Comparison of ENCODE assay signal across 9 mouse cellular contexts in the genomic region with DNA sequence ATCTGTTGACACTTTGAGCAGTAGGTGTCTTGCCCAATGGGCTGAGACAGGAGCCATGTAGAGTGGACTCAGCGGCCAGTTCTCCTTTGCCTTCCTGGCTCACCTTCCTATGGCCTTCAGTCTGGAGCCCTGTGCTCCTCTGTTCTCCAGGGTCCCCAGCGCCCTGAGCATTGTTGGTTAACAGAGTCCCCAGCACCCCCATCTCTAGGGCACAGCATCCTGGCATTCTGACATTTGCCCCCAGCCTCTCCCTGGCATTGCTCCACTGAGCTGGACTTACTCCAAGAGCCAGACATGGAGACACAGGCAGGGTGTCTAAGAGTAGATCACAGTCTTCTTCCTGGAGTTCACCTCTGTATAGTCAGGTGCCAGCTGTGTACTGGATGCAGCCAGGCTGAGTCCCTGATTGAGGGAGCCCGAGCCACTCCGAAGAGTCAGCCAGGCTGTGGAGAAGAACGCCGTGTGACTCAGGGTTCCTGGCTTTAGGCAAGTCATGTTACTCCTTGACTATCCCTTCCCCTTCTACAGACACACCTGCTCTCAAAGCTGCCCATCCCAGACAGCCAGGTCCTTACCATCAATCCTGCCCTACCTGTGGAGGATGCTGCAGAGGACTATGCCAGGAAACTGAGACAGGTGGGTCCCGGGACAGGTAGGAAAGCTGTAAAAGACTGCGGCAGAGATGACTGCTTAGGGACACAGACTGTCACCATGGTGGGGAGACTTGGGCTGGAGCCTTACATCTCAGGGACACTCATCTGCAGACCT. TPM values are rescaled to one million over a fixed set of nuclear protein-coding genes. Genes with fewer than 3 reads are reported as not detected.
DNase-seq lines count a peak whose midpoint lies in the region; ATAC-seq lines count a peak whose summit lies in the region.
"Had no signal": no experiment of that assay in that cellular context is flagged by ENCODE, and none has a peak within 500 bp of the region (broad histone marks: within the 10 kb centered on the region; RNA-seq: fewer than 3 reads in every experiment).

No protein-coding gene starts in this region.

- ATAC-seq in forebrain, embryonic 11.5 days (replicated peaks; ENCODE audit: low FRiP score) = no peak
- no peak for ATAC-seq in forebrain, embryonic 15.5 days (replicated peaks)
- ATAC-seq in midbrain, embryonic 16.5 days = no peak
- ATAC-seq in neural tube, embryonic 13.5 days (ENCODE audit: low read depth) = no peak

- no peak overlapping the region; the same call in 1 of the 2 replicates for H3K4me3 ChIP-seq in forebrain, embryonic 11.5 days (ENCODE audit: low read depth, low read length)
- H3K4me3 ChIP-seq in forebrain, embryonic 15.5 days = no peak overlapping the region
- H3K4me3 ChIP-seq in midbrain, embryonic 10.5 days = peak overlapping the region; percentile 83; the same call in 1 of the 2 replicates
- H3K4me3 ChIP-seq in midbrain, embryonic 16.5 days (ENCODE audit: low read depth, low read length) = no peak overlapping the region
- H3K4me3 ChIP-seq in neural tube, embryonic 13.5 days = no peak overlapping the region

- peak; percentile 48 for DNase-seq in forebrain, embryonic 11.5 days (ENCODE audit: low spot score)
- no peak for DNase-seq in midbrain, embryonic 10.5 days (ENCODE audit: low spot score)
- peak; percentile 30 to 40 for DNase-seq in kidney, postnatal 36 days
- DNase-seq in left cerebral cortex, postnatal 36 days (ENCODE audit: low spot score in 2 of 2) = no peak
- no peak for DNase-seq in layer of hippocampus, postnatal 14 days (ENCODE audit: low spot score in 2 of 2)
- DNase-seq: lung, postnatal 14 days had no signal

- no peak overlapping the region; the same call in 1 of the 2 replicates for H3K4me2 ChIP-seq in forebrain, embryonic 11.5 days (ENCODE audit: low read depth, low read length, severe bottlenecking)
- H3K4me2 ChIP-seq in forebrain, embryonic 15.5 days (replicated peaks) = no peak overlapping the region
- no peak overlapping the region for H3K4me2 ChIP-seq in midbrain, embryonic 16.5 days (ENCODE audit: low read length)
- peak overlapping the region; percentile 92 for H3K4me2 ChIP-seq in neural tube, embryonic 13.5 days

- H3K27ac ChIP-seq in forebrain, embryonic 11.5 days (ENCODE audit: low read depth, low read length) = no peak overlapping the region
- H3K27ac ChIP-seq in forebrain, embryonic 15.5 days (replicated peaks) = no peak overlapping the region
- no peak overlapping the region for H3K27ac ChIP-seq in midbrain, embryonic 10.5 days (replicated peaks)
- no peak overlapping the region for H3K27ac ChIP-seq in midbrain, embryonic 16.5 days (ENCODE audit: low read length)
- H3K27ac ChIP-seq in neural tube, embryonic 13.5 days (replicated peaks) = no peak overlapping the region

- peaks cover 9% of the 10 kb centered on the region for H3K4me1 ChIP-seq in forebrain, embryonic 11.5 days (replicated peaks; ENCODE audit: control insufficient read depth, insufficient read depth, low read length)
- peaks cover 29% of the 10 kb centered on the region for H3K4me1 ChIP-seq in forebrain, embryonic 15.5 days
- peaks cover 45% of the 10 kb centered on the region for H3K4me1 ChIP-seq in midbrain, embryonic 10.5 days
- H3K4me1 ChIP-seq in midbrain, embryonic 16.5 days (ENCODE audit: control insufficient read depth, insufficient read depth, low read length) = peaks cover 21% of the 10 kb centered on the region
- peaks cover 41% of the 10 kb centered on the region for H3K4me1 ChIP-seq in neural tube, embryonic 13.5 days (replicated peaks)

- intact Hi-C loops in left cerebral cortex, postnatal 36 days (cut with DNase I) = loop anchor here (2.0 kb wide), 1 partner anchor 25 kb away; a partner anchor contains a TSS

- no peaks in the 10 kb centered on the region; the same call in 1 of the 2 replicates for H3K27me3 ChIP-seq in forebrain, embryonic 11.5 days (ENCODE audit: control insufficient read depth, insufficient read depth, low read length)
- H3K27me3 ChIP-seq in forebrain, embryonic 15.5 days = no peaks in the 10 kb centered on the region
- H3K27me3 ChIP-seq in midbrain, embryonic 10.5 days (ENCODE audit: low read depth, poor library complexity, severe bottlenecking) = peaks cover 12% of the 10 kb centered on the region
- H3K27me3 ChIP-seq in midbrain, embryonic 16.5 days (ENCODE audit: control insufficient read depth, insufficient read depth, low read depth, low read length) = no peaks in the 10 kb centered on the region
- H3K27me3 ChIP-seq in neural tube, embryonic 13.5 days = no peaks in the 10 kb centered on the region

- peak overlapping the region; percentile 96; the same call in 1 of the 2 replicates for H3K9ac ChIP-seq in forebrain, embryonic 11.5 days (ENCODE audit: low read length)
- no peak overlapping the region for H3K9ac ChIP-seq in forebrain, embryonic 15.5 days (replicated peaks)
- no peak overlapping the region for H3K9ac ChIP-seq in midbrain, embryonic 16.5 days (ENCODE audit: low read depth, low read length)
- peak overlapping the region; percentile 27; the same call in 1 of the 2 replicates for H3K9ac ChIP-seq in neural tube, embryonic 13.5 days

- H3K9me3 ChIP-seq in forebrain, embryonic 11.5 days (ENCODE audit: control insufficient read depth, low read length) = no peaks in the 10 kb centered on the region
- no peaks in the 10 kb centered on the region for H3K9me3 ChIP-seq in forebrain, embryonic 15.5 days
- H3K9me3 ChIP-seq in midbrain, embryonic 10.5 days (replicated peaks) = no peaks in the 10 kb centered on the region
- H3K9me3 ChIP-seq in midbrain, embryonic 16.5 days (replicated peaks; ENCODE audit: control insufficient read depth, low read length, poor library complexity, severe bottlenecking) = no peaks in the 10 kb centered on the region
- H3K9me3 ChIP-seq in neural tube, embryonic 13.5 days = no peaks in the 10 kb centered on the region

- no peaks in the 10 kb centered on the region for H3K36me3 ChIP-seq in forebrain, embryonic 11.5 days (ENCODE audit: control insufficient read depth, insufficient read depth, low read length)
- H3K36me3 ChIP-seq in forebrain, embryonic 15.5 days = no peaks in the 10 kb centered on the region
- H3K36me3 ChIP-seq in midbrain, embryonic 10.5 days = peaks cover 18% of the 10 kb centered on the region
- H3K36me3 ChIP-seq in midbrain, embryonic 16.5 days (ENCODE audit: control insufficient read depth, insufficient read depth, low read length) = no peaks in the 10 kb centered on the region
- peaks cover 6% of the 10 kb centered on the region for H3K36me3 ChIP-seq in neural tube, embryonic 13.5 days

- WGBS in forebrain, embryonic 11.5 days = 95% methylated on average over 8 of the region's 8 CpGs
- WGBS in forebrain, embryonic 15.5 days = 94% methylated on average over 8 of the region's 8 CpGs
- WGBS in midbrain, embryonic 10.5 days = 91% methylated on average over 8 of the region's 8 CpGs
- 91% methylated on average over 8 of the region's 8 CpGs for WGBS in midbrain, embryonic 16.5 days
- WGBS in neural tube, embryonic 13.5 days = 95% methylated on average over 8 of the region's 8 CpGs

RNA-seq across cellular contexts. Expression of a gene that starts 1.8 kb away (rescaled TPM):
- 218 and 238 TPM in 2 replicates for polyA plus RNA-seq in forebrain, embryonic 11.5 days (2014; fragmentation: Nextera tagmentation; extraction: Ambion mirVana)
- polyA plus RNA-seq in forebrain, embryonic 15.5 days (2015; fragmentation: Nextera tagmentation; extraction: Ambion mirVana) = 191 TPM in 2 replicates
- 248 and 261 TPM in 2 replicates for polyA plus RNA-seq in midbrain, embryonic 10.5 days (2016; fragmentation: Nextera tagmentation; extraction: Ambion mirVana)
- polyA plus RNA-seq in midbrain, embryonic 16.5 days (2015; fragmentation: Nextera tagmentation; extraction: Ambion mirVana) = 219 and 237 TPM in 2 replicates
- 191 and 213 TPM in 2 replicates for polyA plus RNA-seq in neural tube, embryonic 13.5 days (2015; fragmentation: Nextera tagmentation; extraction: Ambion mirVana)
- total RNA-seq in left cerebral cortex, postnatal 36 days (2021) = 10 to 100 TPM; 31.1 to 41.6 TPM
- 10 to 100 TPM; 59.0 to 61.6 TPM for total RNA-seq in layer of hippocampus, postnatal 14 days (2021)

RNA-seq across cellular contexts. Expression of a gene that starts 3.7 kb away (rescaled TPM):
- 3.2 and 4.3 TPM in 2 replicates for polyA plus RNA-seq in forebrain, embryonic 11.5 days (2014; fragmentation: Nextera tagmentation; extraction: Ambion mirVana)
- 4.9 and 5.5 TPM in 2 replicates for polyA plus RNA-seq in forebrain, embryonic 15.5 days (2015; fragmentation: Nextera tagmentation; extraction: Ambion mirVana)
- polyA plus RNA-seq in midbrain, embryonic 10.5 days (2016; fragmentation: Nextera tagmentation; extraction: Ambion mirVana) = 4.5 and 5.4 TPM in 2 replicates
- 6.4 and 7.9 TPM in 2 replicates for polyA plus RNA-seq in midbrain, embryonic 16.5 days (2015; fragmentation: Nextera tagmentation; extraction: Ambion mirVana)
- polyA plus RNA-seq in neural tube, embryonic 13.5 days (2015; fragmentation: Nextera tagmentation; extraction: Ambion mirVana) = 7.8 and 8.5 TPM in 2 replicates
- 1 to 10 TPM; 3.9 to 4.0 TPM for total RNA-seq in left cerebral cortex, postnatal 36 days (2021)
- total RNA-seq in layer of hippocampus, postnatal 14 days (2021) = 1 to 10 TPM; 2.6 to 2.7 TPM

RNA-seq across cellular contexts. Expression of a gene that starts 17.1 kb away (rescaled TPM):
- 41.8 and 48.6 TPM in 2 replicates for polyA plus RNA-seq in forebrain, embryonic 11.5 days (2014; fragmentation: Nextera tagmentation; extraction: Ambion mirVana)
- 54.3 and 56.2 TPM in 2 replicates for polyA plus RNA-seq in forebrain, embryonic 15.5 days (2015; fragmentation: Nextera tagmentation; extraction: Ambion mirVana)
- 51.2 and 52.8 TPM in 2 replicates for polyA plus RNA-seq in midbrain, embryonic 10.5 days (2016; fragmentation: Nextera tagmentation; extraction: Ambion mirVana)
- 68.8 and 70.8 TPM in 2 replicates for polyA plus RNA-seq in midbrain, embryonic 16.5 days (2015; fragmentation: Nextera tagmentation; extraction: Ambion mirVana)
- 66.8 and 67.2 TPM in 2 replicates for polyA plus RNA-seq in neural tube, embryonic 13.5 days (2015; fragmentation: Nextera tagmentation; extraction: Ambion mirVana)
- 10 to 100 TPM; 48.5 to 52.2 TPM for total RNA-seq in left cerebral cortex, postnatal 36 days (2021)
- 10 to 100 TPM; 58.4 to 62.9 TPM for total RNA-seq in layer of hippocampus, postnatal 14 days (2021)

RNA-seq across cellular contexts. Expression of a gene that starts 25.1 kb away (rescaled TPM):
- polyA plus RNA-seq in forebrain, embryonic 11.5 days (2014; fragmentation: Nextera tagmentation; extraction: Ambion mirVana) = 18.4 and 19.1 TPM in 2 replicates
- 68.5 and 71.8 TPM in 2 replicates for polyA plus RNA-seq in forebrain, embryonic 15.5 days (2015; fragmentation: Nextera tagmentation; extraction: Ambion mirVana)
- polyA plus RNA-seq in midbrain, embryonic 10.5 days (2016; fragmentation: Nextera tagmentation; extraction: Ambion mirVana) = 21.5 and 27.0 TPM in 2 replicates
- 71.4 and 79.2 TPM in 2 replicates for polyA plus RNA-seq in midbrain, embryonic 16.5 days (2015; fragmentation: Nextera tagmentation; extraction: Ambion mirVana)
- 81.7 and 82.0 TPM in 2 replicates for polyA plus RNA-seq in neural tube, embryonic 13.5 days (2015; fragmentation: Nextera tagmentation; extraction: Ambion mirVana)
- total RNA-seq in left cerebral cortex, postnatal 36 days (2021) = 100 to 1,000 TPM in 1 of 2 experiments, 10 to 100 TPM in 1; 94.7 to 109 TPM
- total RNA-seq in layer of hippocampus, postnatal 14 days (2021) = 100 to 1,000 TPM in 1 of 2 experiments, 10 to 100 TPM in 1; 90.9 to 101 TPM

RNA-seq across cellular contexts. Expression of a gene that starts 27.3 kb away (rescaled TPM):
- polyA plus RNA-seq in forebrain, embryonic 11.5 days (2014; fragmentation: Nextera tagmentation; extraction: Ambion mirVana) = not detected in 2 replicates
- polyA plus RNA-seq in forebrain, embryonic 15.5 days (2015; fragmentation: Nextera tagmentation; extraction: Ambion mirVana) = not detected in 2 replicates
- not detected in 2 replicates for polyA plus RNA-seq in midbrain, embryonic 10.5 days (2016; fragmentation: Nextera tagmentation; extraction: Ambion mirVana)
- not detected in 2 replicates for polyA plus RNA-seq in midbrain, embryonic 16.5 days (2015; fragmentation: Nextera tagmentation; extraction: Ambion mirVana)
- polyA plus RNA-seq in neural tube, embryonic 13.5 days (2015; fragmentation: Nextera tagmentation; extraction: Ambion mirVana) = not detected in 2 replicates
- total RNA-seq in left cerebral cortex, postnatal 36 days (2021) = under 1 TPM; 0.18 to 0.22 TPM
- total RNA-seq in layer of hippocampus, postnatal 14 days (2021) = under 1 TPM; 0.12 to 0.21 TPM

Comparison
In these comparisons a context has a peak if more than half of its experiments do, and no peak if none do; other contexts are left out.
1. H3K9ac ChIP-seq: peak in forebrain, embryonic 11.5 days (single experiment) and neural tube, embryonic 13.5 days (single experiment); none in forebrain, embryonic 15.5 days (single experiment) and midbrain, embryonic 16.5 days (single experiment).
2. DNase-seq: peak in forebrain, embryonic 11.5 days (single experiment) and kidney, postnatal 36 days (2 of 2); none in midbrain, embryonic 10.5 days (single experiment), left cerebral cortex, postnatal 36 days (0 of 2) and layer of hippocampus, postnatal 14 days (0 of 2).